Mouse (Mus musculus): Measurements from ENCODE around the gene Nrxn2. TPM values are rescaled to one million over a fixed set of nuclear protein-coding genes. Genes with fewer than 3 reads are reported as not detected.

The Nrxn2 gene
- polyA plus RNA-seq, 1 experiment: 0.39 TPM

GRCm38 (mm10) chr19:6409936-6410335, 8.6 kb upstream of the Nrxn2 start:
- H3K27ac ChIP-seq (ENCODE audit: insufficient read depth, low read length): no peak overlapping the region
- H3K4me1 ChIP-seq (ENCODE audit: control insufficient read depth, insufficient read depth, low read length): no peaks in the 10 kb centered on the region
- H3K4me3 ChIP-seq (ENCODE audit: insufficient read depth, low read length): no peak overlapping the region
- TF ChIP-seq CTCF (IDR thresholded peaks at IDR 0.05; ENCODE audit: borderline replicate concordance, insufficient read depth, low read length): no peak
- no peak for TF ChIP-seq POLR2A (IDR thresholded peaks at IDR 0.05; ENCODE audit: low read depth, low read length)

- TF ChIP-seq POLR2A (IDR thresholded peaks at IDR 0.05; ENCODE audit: low read depth, low read length): no peak
- TF ChIP-seq CTCF (IDR thresholded peaks at IDR 0.05; ENCODE audit: borderline replicate concordance, insufficient read depth, low read length): no peak
- no peak overlapping the region for H3K27ac ChIP-seq (ENCODE audit: insufficient read depth, low read length)
- no peaks in the 10 kb centered on the region for H3K4me1 ChIP-seq (ENCODE audit: control insufficient read depth, insufficient read depth, low read length)
- no peak overlapping the region for H3K4me3 ChIP-seq (ENCODE audit: insufficient read depth, low read length)
Observed at GRCm38 (mm10) chr19:6412798-6413197, 5.7 kb upstream of the Nrxn2 start.

- no peak overlapping the region for H3K27ac ChIP-seq (ENCODE audit: insufficient read depth, low read length)
- H3K4me3 ChIP-seq (ENCODE audit: insufficient read depth, low read length): no peak overlapping the region
- no peak for TF ChIP-seq CTCF (IDR thresholded peaks at IDR 0.05; ENCODE audit: borderline replicate concordance, insufficient read depth, low read length)
- TF ChIP-seq POLR2A (IDR thresholded peaks at IDR 0.05; ENCODE audit: low read depth, low read length): no peak
- H3K4me1 ChIP-seq (ENCODE audit: control insufficient read depth, insufficient read depth, low read length): no peaks in the 10 kb centered on the region
Observed at GRCm38 (mm10) chr19:6415454-6415853, 3.1 kb upstream of the Nrxn2 start.

- H3K4me3 ChIP-seq (ENCODE audit: insufficient read depth, low read length): no peak overlapping the region
- TF ChIP-seq CTCF (IDR thresholded peaks at IDR 0.05; ENCODE audit: borderline replicate concordance, insufficient read depth, low read length): no peak
- TF ChIP-seq POLR2A (IDR thresholded peaks at IDR 0.05; ENCODE audit: low read depth, low read length): no peak
- no peak overlapping the region for H3K27ac ChIP-seq (ENCODE audit: insufficient read depth, low read length)
Observed at GRCm38 (mm10) chr19:6416124-6416770, 2.3 kb upstream of the Nrxn2 start.

GRCm38 (mm10) chr19:6416894-6417761, 1.4 kb upstream of the Nrxn2 start:
- no peaks in the 10 kb centered on the region for H3K4me1 ChIP-seq (ENCODE audit: control insufficient read depth, insufficient read depth, low read length)
- TF ChIP-seq CTCF (IDR thresholded peaks at IDR 0.05; ENCODE audit: borderline replicate concordance, insufficient read depth, low read length): no peak
- TF ChIP-seq POLR2A (IDR thresholded peaks at IDR 0.05; ENCODE audit: low read depth, low read length): no peak
- H3K4me3 ChIP-seq (ENCODE audit: insufficient read depth, low read length): no peak overlapping the region

More at GRCm38 (mm10) chr19:6416124-6416770, 2.3 kb upstream of the Nrxn2 start:
- no peaks in the 10 kb centered on the region for H3K4me1 ChIP-seq (ENCODE audit: control insufficient read depth, insufficient read depth, low read length)

GRCm38 (mm10) chr19:6418984-6419692, 607 bp downstream of the Nrxn2 start:
- H3K4me3 ChIP-seq (ENCODE audit: insufficient read depth, low read length): no peak overlapping the region
- H3K27ac ChIP-seq (ENCODE audit: insufficient read depth, low read length): no peak overlapping the region
- TF ChIP-seq CTCF (IDR thresholded peaks at IDR 0.05; ENCODE audit: borderline replicate concordance, insufficient read depth, low read length) (no peak), POLR2A (IDR thresholded peaks at IDR 0.05; ENCODE audit: low read depth, low read length) (no peak)
- H3K4me1 ChIP-seq (ENCODE audit: control insufficient read depth, insufficient read depth, low read length): no peaks in the 10 kb centered on the region

More at GRCm38 (mm10) chr19:6416894-6417761, 1.4 kb upstream of the Nrxn2 start:
- no peak overlapping the region for H3K27ac ChIP-seq (ENCODE audit: insufficient read depth, low read length)

GRCm38 (mm10) chr19:6419805-6420310, 1.3 kb downstream of the Nrxn2 start:
- Histone ChIP-seq H3K4me3 (ENCODE audit: insufficient read depth, low read length) (no peak overlapping the region), H3K4me1 (ENCODE audit: control insufficient read depth, insufficient read depth, low read length) (no peaks in the 10 kb centered on the region), H3K27ac (ENCODE audit: insufficient read depth, low read length) (no peak overlapping the region)
- TF ChIP-seq CTCF (IDR thresholded peaks at IDR 0.05; ENCODE audit: borderline replicate concordance, insufficient read depth, low read length) (no peak), POLR2A (IDR thresholded peaks at IDR 0.05; ENCODE audit: low read depth, low read length) (no peak)

- no peak for TF ChIP-seq POLR2A (IDR thresholded peaks at IDR 0.05; ENCODE audit: low read depth, low read length)
- no peak for TF ChIP-seq CTCF (IDR thresholded peaks at IDR 0.05; ENCODE audit: borderline replicate concordance, insufficient read depth, low read length)
- Histone ChIP-seq H3K27ac (ENCODE audit: insufficient read depth, low read length) (no peak overlapping the region), H3K4me3 (ENCODE audit: insufficient read depth, low read length) (no peak overlapping the region), H3K4me1 (ENCODE audit: control insufficient read depth, insufficient read depth, low read length) (no peaks in the 10 kb centered on the region)
Observed at GRCm38 (mm10) chr19:6420481-6421210, 2.1 kb downstream of the Nrxn2 start.

GRCm38 (mm10) chr19:6421211-6421590, 2.7 kb downstream of the Nrxn2 start:
- no peak overlapping the region for H3K4me3 ChIP-seq (ENCODE audit: insufficient read depth, low read length)
- H3K27ac ChIP-seq (ENCODE audit: insufficient read depth, low read length): no peak overlapping the region
- no peak for TF ChIP-seq CTCF (IDR thresholded peaks at IDR 0.05; ENCODE audit: borderline replicate concordance, insufficient read depth, low read length)
- no peak for TF ChIP-seq POLR2A (IDR thresholded peaks at IDR 0.05; ENCODE audit: low read depth, low read length)
- no peaks in the 10 kb centered on the region for H3K4me1 ChIP-seq (ENCODE audit: control insufficient read depth, insufficient read depth, low read length)

All from embryonic fibroblast, embryonic 13.5 days (primary cell).